Mouse (Mus musculus) lung, postnatal 0 days (tissue): ENCODE data around the gene Riok1. TPM values are rescaled to one million over a fixed set of nuclear protein-coding genes. Genes with fewer than 3 reads are reported as not detected.

Source experiments
- ATAC-seq: fragments of 200-750 bp; cut with Nextera tagmentation; 2 replicates; pipeline ENCODE4 v1.8.0; 2017; ENCODE audit warnings: moderate library complexity
- DNase-seq: peaks from one replicate; pipeline ENCODE4 v3.0.0-alpha.2; 2016; ENCODE audit warnings: low spot score
- H3K27ac ChIP-seq: fragments of 300-500 bp; sonication (generic); 2 replicates; pipeline ENCODE4 v1.5.1; 2014; ENCODE audit warnings: antibody characterized with exemption, mild to moderate bottlenecking, low read length, mixed read lengths
- H3K27me3 ChIP-seq: fragments of 300-500 bp; sonication (generic); replicated peaks from 2 replicates; pipeline ENCODE4 v1.6.1; 2014; ENCODE audit warnings: low read length, mixed read lengths; ENCODE audit not compliant: insufficient read depth
- H3K36me3 ChIP-seq: fragments of 300-500 bp; sonication (generic); 2 replicates; pipeline ENCODE4 v1.6.1; 2014; ENCODE audit warnings: low read length, mixed read lengths; ENCODE audit not compliant: insufficient read depth
- H3K4me1 ChIP-seq: fragments of 300-500 bp; sonication (generic); 2 replicates; pipeline ENCODE4 v1.6.1; 2014; ENCODE audit warnings: antibody characterized with exemption, low read depth, low read length, mixed read lengths; ENCODE audit not compliant: insufficient read depth
- H3K4me2 ChIP-seq: fragments of 300-500 bp; sonication (generic); replicated peaks from 2 replicates; pipeline ENCODE4 v1.6.1; 2014; ENCODE audit warnings: low read depth, mild to moderate bottlenecking, low read length, moderate library complexity, mixed read lengths
- H3K4me3 ChIP-seq: fragments of 300-500 bp; sonication (generic); 2 replicates; pipeline ENCODE4 v1.5.1; 2014; ENCODE audit warnings: low read depth, low read length
- H3K9ac ChIP-seq: fragments of 300-500 bp; sonication (generic); replicated peaks from 2 replicates; pipeline ENCODE4 v1.6.1; 2014; ENCODE audit warnings: low read depth, mild to moderate bottlenecking
- H3K9me3 ChIP-seq: fragments of 300-500 bp; sonication (generic); 2 replicates; pipeline ENCODE4 v1.6.1; 2016; ENCODE audit warnings: low read length, mixed read lengths
- CTCF ChIP-seq: IDR thresholded peaks from 2 replicates; pipeline ENCODE4 v1.5.1; 2016; ENCODE audit warnings: antibody characterized with exemption, mild to moderate bottlenecking
- EP300 ChIP-seq: IDR thresholded peaks from 2 replicates; pipeline ENCODE4 v1.6.1; 2016; ENCODE audit warnings: antibody characterized with exemption, mild to moderate bottlenecking, control low read depth
- whole genome bisulfite sequencing: fragments of 180-500 bp; shearing (Covaris S2); extraction: QIAGEN DNeasy Blood & Tissue Kit; methylation state at CpG from one replicate; pipeline ENCODE4 v1.1.7; 2014; 5-methylcytosine and 5-hydroxymethylcytosine counted together
- polyA plus RNA-seq: library from polyadenylated mRNA; unstranded; fragments of >200 nt; fragmentation: Nextera tagmentation; extraction: Ambion mirVana; gene quantifications from 2 replicates; pipeline ENCODE4 v1.2.1, GENCODE M21; 2015

Gene Riok1
- polyA plus RNA-seq, 1 experiment from 2014 or later, result 29.5 TPM

- WGBS, result 22% methylated on average over 12 of the region's 12 CpGs
- TF ChIP-seq EP300 (no peak), CTCF (no peak)
- Histone ChIP-seq H3K9ac (peak overlapping the region; percentile 93), H3K9me3 (no peaks in the 10 kb centered on the region), H3K27ac (peak overlapping the region; percentile 81; the same call in 1 of the 2 replicates), H3K4me3 (peak overlapping the region; percentile 78), H3K36me3 (peaks cover 11% of the 10 kb centered on the region; the same call in 1 of the 2 replicates), H3K27me3 (no peaks in the 10 kb centered on the region), H3K4me1 (peaks cover 7% of the 10 kb centered on the region), H3K4me2 (peak overlapping the region; percentile 59)
- peak; percentile 51 for DNase-seq
- no peak for ATAC-seq
Observed at GRCm38 (mm10) chr13:38037811-38038210, 1.0 kb downstream of the Riok1 start.

- no peak overlapping the region for H3K9ac ChIP-seq
- no peak overlapping the region for H3K4me2 ChIP-seq
- no peaks in the 10 kb centered on the region for H3K4me1 ChIP-seq
- DNase-seq (no peak), ATAC-seq (no peak)
- no peaks in the 10 kb centered on the region for H3K27me3 ChIP-seq
- no peak overlapping the region for H3K27ac ChIP-seq
- no peak for TF ChIP-seq EP300
- no peak for TF ChIP-seq CTCF
- no peak overlapping the region for H3K4me3 ChIP-seq
- peaks cover 39% of the 10 kb centered on the region for H3K36me3 ChIP-seq
- WGBS, result 68% methylated on average over 3 of the region's 3 CpGs
- no peaks in the 10 kb centered on the region for H3K9me3 ChIP-seq
Observed at GRCm38 (mm10) chr13:38049888-38050287, 13.1 kb downstream of the Riok1 start.

- Histone ChIP-seq H3K9me3 (no peaks in the 10 kb centered on the region), H3K4me1 (no peaks in the 10 kb centered on the region), H3K27me3 (no peaks in the 10 kb centered on the region), H3K4me3 (no peak overlapping the region), H3K4me2 (no peak overlapping the region), H3K27ac (no peak overlapping the region), H3K9ac (no peak overlapping the region), H3K36me3 (peaks cover 22% of the 10 kb centered on the region)
- no peak for DNase-seq
- TF ChIP-seq EP300, result no peak
- TF ChIP-seq CTCF, result no peak
- WGBS, result 90% methylated on average over 11 of the region's 11 CpGs
- ATAC-seq, result no peak
Observed at GRCm38 (mm10) chr13:38062678-38063077, 25.9 kb downstream of the Riok1 start.

GRCm38 (mm10) chr13:38064854-38065663, 28.3 kb downstream of the Riok1 start:
- ATAC-seq (peak; percentile 62), DNase-seq (peak; percentile 86)
- Histone ChIP-seq H3K4me1 (no peaks in the 10 kb centered on the region), H3K4me3 (no peak overlapping the region), H3K9ac (no peak overlapping the region), H3K9me3 (no peaks in the 10 kb centered on the region), H3K27ac (no peak overlapping the region), H3K36me3 (peaks cover 7% of the 10 kb centered on the region), H3K4me2 (no peak overlapping the region), H3K27me3 (no peaks in the 10 kb centered on the region)
- 51% methylated on average over 11 of the region's 11 CpGs for WGBS
- TF ChIP-seq EP300 (no peak), CTCF (peak; percentile 89)

- Histone ChIP-seq H3K27ac (no peak overlapping the region), H3K36me3 (no peaks in the 10 kb centered on the region), H3K9ac (no peak overlapping the region), H3K9me3 (no peaks in the 10 kb centered on the region), H3K27me3 (no peaks in the 10 kb centered on the region), H3K4me1 (no peaks in the 10 kb centered on the region), H3K4me3 (no peak overlapping the region), H3K4me2 (no peak overlapping the region)
- DNase-seq (peak; percentile 52), ATAC-seq (no peak)
- no peak for TF ChIP-seq EP300
- TF ChIP-seq CTCF, result no peak
- 43% methylated on average over 4 of the region's 4 CpGs for WGBS
Observed at GRCm38 (mm10) chr13:38070945-38071344, 34.1 kb downstream of the Riok1 start.

- Histone ChIP-seq H3K4me3 (no peak overlapping the region), H3K4me2 (no peak overlapping the region), H3K27me3 (no peaks in the 10 kb centered on the region), H3K36me3 (no peaks in the 10 kb centered on the region), H3K9me3 (no peaks in the 10 kb centered on the region), H3K27ac (no peak overlapping the region), H3K4me1 (peaks cover 2% of the 10 kb centered on the region; the same call in 1 of the 2 replicates), H3K9ac (no peak overlapping the region)
- 73% methylated on average over 18 of the region's 18 CpGs for WGBS
- TF ChIP-seq CTCF (no peak), EP300 (no peak)
- no peak for DNase-seq
- no peak for ATAC-seq
Observed at GRCm38 (mm10) chr13:38073374-38074307, 36.8 kb downstream of the Riok1 start.
